Mouse (Mus musculus): Measurements from ENCODE around the gene Gys1. TPM values are rescaled to one million over a fixed set of nuclear protein-coding genes. Genes with fewer than 3 reads are reported as not detected.

Gene Gys1
- polyA plus RNA-seq, 2 experiments, result 2.8 to 3.2 TPM

- H3K27me3 ChIP-seq (ENCODE audit: control insufficient read depth, insufficient read depth, low read length), result no peaks in the 10 kb centered on the region
- WGBS (ENCODE audit: insufficient replicate concordance), result 45% methylated on average over 22 of the region's 22 CpGs
- DNase-seq (ENCODE audit: low read depth in 3 of 3, low spot score in 3 of 3) (no peak), ATAC-seq (ENCODE audit: insufficient read depth) (no peak)
- H3K9ac ChIP-seq (replicated peaks), result no peak overlapping the region
- H3K9me3 ChIP-seq (ENCODE audit: control insufficient read depth, low read length), result no peaks in the 10 kb centered on the region
- peaks cover 0 to 11% of the 10 kb centered on the region in 2 experiments; a peak in 2 of 4 replicates for H3K4me1 ChIP-seq (replicated peaks; ENCODE audit: control insufficient read depth in 2 of 2, insufficient read depth in 2 of 2, low read length in 1 of 2)
- TF ChIP-seq EP300 (IDR thresholded peaks at IDR 0.05; ENCODE audit: low read depth) (no peak), CTCF (IDR thresholded peaks at IDR 0.05; ENCODE audit: low read depth) (no peak)
- H3K27ac ChIP-seq, result no peak overlapping the region
- no peak overlapping the region for H3K4me2 ChIP-seq (ENCODE audit: low read depth)
- H3K36me3 ChIP-seq (replicated peaks; ENCODE audit: control insufficient read depth, insufficient read depth, low read depth), result no peaks in the 10 kb centered on the region
- no peak overlapping the region for H3K4me3 ChIP-seq (ENCODE audit: insufficient read depth in 1 of 2, low read depth in 2 of 2, low read length in 2 of 2)
Measured at GRCm38 (mm10) chr7:45443526-45444420, 9.1 kb downstream of the Gys1 start.

- Histone ChIP-seq H3K4me1 (replicated peaks; ENCODE audit: control insufficient read depth in 2 of 2, insufficient read depth in 2 of 2, low read length in 1 of 2) (peaks cover 2 to 13% of the 10 kb centered on the region in 2 experiments), H3K36me3 (replicated peaks; ENCODE audit: control insufficient read depth, insufficient read depth, low read depth) (no peaks in the 10 kb centered on the region), H3K4me3 (ENCODE audit: insufficient read depth in 1 of 2, low read depth in 2 of 2, low read length in 2 of 2) (no peak overlapping the region), H3K27me3 (ENCODE audit: control insufficient read depth, insufficient read depth, low read length) (no peaks in the 10 kb centered on the region), H3K9me3 (ENCODE audit: control insufficient read depth, low read length) (no peaks in the 10 kb centered on the region), H3K9ac (replicated peaks) (no peak overlapping the region), H3K4me2 (ENCODE audit: low read depth) (no peak overlapping the region), H3K27ac (no peak overlapping the region)
- DNase-seq (ENCODE audit: low read depth in 3 of 3, low spot score in 3 of 3), result no peak
- ATAC-seq (ENCODE audit: insufficient read depth), result no peak
- TF ChIP-seq EP300 (IDR thresholded peaks at IDR 0.05; ENCODE audit: low read depth) (no peak), CTCF (IDR thresholded peaks at IDR 0.05; ENCODE audit: low read depth) (no peak)
Measured at GRCm38 (mm10) chr7:45446589-45446988, 11.9 kb downstream of the Gys1 start.

- Histone ChIP-seq H3K36me3 (replicated peaks; ENCODE audit: control insufficient read depth, insufficient read depth, low read depth) (no peaks in the 10 kb centered on the region), H3K4me1 (replicated peaks; ENCODE audit: control insufficient read depth in 2 of 2, insufficient read depth in 2 of 2, low read length in 1 of 2) (peaks cover 6 to 13% of the 10 kb centered on the region in 2 experiments), H3K9ac (replicated peaks) (no peak overlapping the region), H3K27me3 (ENCODE audit: control insufficient read depth, insufficient read depth, low read length) (no peaks in the 10 kb centered on the region), H3K27ac (no peak overlapping the region), H3K9me3 (ENCODE audit: control insufficient read depth, low read length) (no peaks in the 10 kb centered on the region), H3K4me2 (ENCODE audit: low read depth) (peak overlapping the region; percentile 33), H3K4me3 (ENCODE audit: insufficient read depth in 1 of 2, low read depth in 2 of 2, low read length in 2 of 2) (peak overlapping the region in 1 of 2 experiments; percentile 48; a peak in 3 of 4 replicates)
- ATAC-seq (ENCODE audit: insufficient read depth) (peak; percentile 51; the same call in 1 of the 2 replicates), DNase-seq (ENCODE audit: low read depth in 3 of 3, low spot score in 3 of 3) (no peak)
- TF ChIP-seq EP300 (IDR thresholded peaks at IDR 0.05; ENCODE audit: low read depth), result no peak
- peak; percentile 78 for TF ChIP-seq CTCF (IDR thresholded peaks at IDR 0.05; ENCODE audit: low read depth)
- whole genome bisulfite sequencing (ENCODE audit: insufficient replicate concordance), result 23% methylated on average over 11 of the region's 11 CpGs
Measured at GRCm38 (mm10) chr7:45447325-45447990, 12.8 kb downstream of the Gys1 start.

- Histone ChIP-seq H3K27me3 (ENCODE audit: control insufficient read depth, insufficient read depth, low read length) (no peaks in the 10 kb centered on the region), H3K4me1 (replicated peaks; ENCODE audit: control insufficient read depth in 2 of 2, insufficient read depth in 2 of 2, low read length in 1 of 2) (peaks cover 6 to 9% of the 10 kb centered on the region in 2 experiments), H3K9ac (replicated peaks) (no peak overlapping the region), H3K4me2 (ENCODE audit: low read depth) (no peak overlapping the region), H3K36me3 (replicated peaks; ENCODE audit: control insufficient read depth, insufficient read depth, low read depth) (no peaks in the 10 kb centered on the region), H3K4me3 (ENCODE audit: insufficient read depth in 1 of 2, low read depth in 2 of 2, low read length in 2 of 2) (no peak overlapping the region), H3K27ac (no peak overlapping the region), H3K9me3 (ENCODE audit: control insufficient read depth, low read length) (no peaks in the 10 kb centered on the region)
- no peak for DNase-seq (ENCODE audit: low read depth in 3 of 3, low spot score in 3 of 3)
- WGBS (ENCODE audit: insufficient replicate concordance), result 90% methylated on average over 1 of the region's 1 CpGs
- TF ChIP-seq CTCF (IDR thresholded peaks at IDR 0.05; ENCODE audit: low read depth), result no peak
- TF ChIP-seq EP300 (IDR thresholded peaks at IDR 0.05; ENCODE audit: low read depth), result no peak
- no peak for ATAC-seq (ENCODE audit: insufficient read depth)
Measured at GRCm38 (mm10) chr7:45449974-45450373, 15.3 kb downstream of the Gys1 start.
